Mouse (Mus musculus) splenic B cell, adult 2 months (primary cell): ENCODE measurements at regions not wholly inside any gene's neighbourhood (a gene's known extent, or its start where the extent isn't known, plus 50 kb on each side); places are given as distances from the start of the nearest gene placed in this dataset.

ENCODE experiments used
- DNase-seq: peaks from one replicate; pipeline ENCODE4 v3.0.0-alpha.2; 2011; ENCODE audit warnings: low read depth, low spot score
- H3K27me3 ChIP-seq: 2 replicates; pipeline ENCODE4 v1.6.1; 2012; ENCODE audit warnings: mild to moderate bottlenecking, low read length, moderate library complexity, mixed read lengths; ENCODE audit not compliant: control insufficient read depth, poor library complexity, insufficient read depth, severe bottlenecking
- H3K36me3 ChIP-seq: 2 replicates; pipeline ENCODE4 v1.6.1; 2012; ENCODE audit warnings: mild to moderate bottlenecking, low read length, moderate library complexity, mixed read lengths; ENCODE audit not compliant: control insufficient read depth, poor library complexity, insufficient read depth, severe bottlenecking

DNA sequence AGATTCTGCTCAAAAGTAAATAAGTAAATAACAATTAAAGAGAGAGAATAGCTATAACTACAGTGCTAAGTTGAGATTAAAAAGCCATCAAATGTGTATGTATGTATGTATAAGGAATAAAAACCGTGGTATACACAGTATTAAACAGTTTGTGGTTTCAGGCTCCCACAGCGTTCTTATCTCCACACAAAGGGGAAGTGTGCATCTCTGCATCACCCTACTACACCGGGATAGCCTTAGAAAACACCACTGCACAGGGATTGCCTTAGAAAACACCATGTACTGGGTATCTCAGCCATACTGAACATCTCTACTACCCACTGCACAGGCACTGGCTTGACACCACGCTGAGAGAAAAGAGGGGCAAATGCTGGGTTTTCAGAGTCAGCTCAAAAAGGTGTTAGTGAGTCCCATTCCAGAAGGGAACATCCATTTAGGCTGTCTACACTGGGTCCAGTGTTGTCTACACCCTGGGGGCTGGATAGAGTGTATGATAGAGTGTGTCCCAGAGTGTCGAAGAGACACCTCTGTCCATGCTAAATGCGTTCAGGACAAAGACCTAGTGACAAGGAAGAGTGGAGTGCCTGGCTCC is 139.5 kb downstream of the Qrsl1 start:
- no peaks in the 10 kb centered on the region for H3K27me3 ChIP-seq
- no peak for DNase-seq
- no peaks in the 10 kb centered on the region for H3K36me3 ChIP-seq

DNA sequence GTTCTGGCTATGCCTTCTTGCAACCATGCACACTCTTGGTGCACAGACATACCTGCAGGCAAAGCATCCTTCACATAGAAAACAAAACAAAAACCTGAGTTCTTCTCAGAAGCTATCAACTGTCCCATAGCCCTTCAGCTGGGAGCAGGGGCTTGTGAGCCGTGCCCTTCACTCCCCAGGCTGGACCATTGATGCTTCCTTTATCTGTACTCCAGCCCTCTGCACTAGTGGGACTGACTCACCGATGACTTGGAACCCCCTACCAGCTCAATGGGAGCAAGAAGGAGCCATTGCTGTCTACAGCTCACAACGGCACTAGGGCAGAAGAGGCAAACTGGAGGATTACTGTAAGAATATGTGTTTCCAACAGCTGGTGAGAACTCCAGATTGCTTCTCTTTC is 137.0 kb downstream of the Qrsl1 start:
- no peaks in the 10 kb centered on the region for H3K27me3 ChIP-seq
- DNase-seq = no peak
- no peaks in the 10 kb centered on the region; the same call in 1 of the 2 replicates for H3K36me3 ChIP-seq

DNA sequence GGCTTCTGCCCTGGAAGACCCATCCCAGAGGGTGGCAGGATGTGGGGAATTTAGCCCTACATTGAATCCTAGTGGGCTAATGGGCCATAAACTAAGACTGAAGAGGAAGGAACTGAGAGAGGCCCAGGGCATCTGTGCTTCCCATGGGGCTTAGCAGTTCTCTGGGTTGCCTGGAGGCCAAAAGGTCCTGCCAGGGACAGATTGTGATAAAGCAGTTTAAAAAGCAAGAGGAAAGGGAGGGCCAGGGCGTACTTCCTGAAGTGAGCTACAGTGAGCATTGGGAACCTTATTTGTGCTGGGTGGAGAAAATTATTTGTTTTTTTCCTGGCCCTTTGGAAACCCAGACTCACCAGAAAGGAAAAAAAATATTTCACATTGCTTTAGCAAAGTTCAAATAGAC is 136.3 kb downstream of the Qrsl1 start:
- DNase-seq = no peak
- H3K27me3 ChIP-seq = no peaks in the 10 kb centered on the region
- no peaks in the 10 kb centered on the region; the same call in 1 of the 2 replicates for H3K36me3 ChIP-seq

DNA sequence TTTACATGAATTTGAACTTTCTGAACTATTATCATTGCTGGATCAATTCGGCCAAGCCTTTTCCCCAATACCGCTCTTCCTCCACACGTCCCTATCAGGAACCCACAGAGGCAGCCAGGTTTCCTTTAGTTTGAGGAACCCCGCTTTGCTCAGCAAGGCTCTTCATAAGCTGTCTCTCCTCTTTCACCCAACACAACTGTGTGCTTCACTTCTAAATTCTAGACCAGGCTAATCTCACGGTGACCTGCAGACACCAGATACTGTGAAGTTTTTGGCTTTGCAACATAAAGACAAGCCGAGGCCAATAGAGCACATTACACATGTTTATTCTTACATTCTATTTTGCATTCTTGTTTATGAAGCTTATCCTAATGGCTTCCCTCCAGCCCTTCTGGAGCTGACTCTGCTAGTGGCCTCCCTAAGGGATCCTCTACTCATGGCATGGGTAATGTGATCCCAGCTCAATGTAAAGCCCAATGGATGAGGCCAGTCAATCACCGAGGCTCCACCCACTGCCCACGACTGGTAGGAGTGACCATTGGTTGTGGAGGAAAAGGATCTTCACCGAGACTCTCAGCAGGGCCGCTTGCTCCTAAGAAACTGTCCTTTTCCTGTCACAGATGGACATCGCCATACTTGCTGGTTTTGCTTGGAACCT is 135.6 kb downstream of the Qrsl1 start:
- Histone ChIP-seq H3K27me3 (no peaks in the 10 kb centered on the region), H3K36me3 (no peaks in the 10 kb centered on the region; the same call in 1 of the 2 replicates)
- no peak for DNase-seq

DNA sequence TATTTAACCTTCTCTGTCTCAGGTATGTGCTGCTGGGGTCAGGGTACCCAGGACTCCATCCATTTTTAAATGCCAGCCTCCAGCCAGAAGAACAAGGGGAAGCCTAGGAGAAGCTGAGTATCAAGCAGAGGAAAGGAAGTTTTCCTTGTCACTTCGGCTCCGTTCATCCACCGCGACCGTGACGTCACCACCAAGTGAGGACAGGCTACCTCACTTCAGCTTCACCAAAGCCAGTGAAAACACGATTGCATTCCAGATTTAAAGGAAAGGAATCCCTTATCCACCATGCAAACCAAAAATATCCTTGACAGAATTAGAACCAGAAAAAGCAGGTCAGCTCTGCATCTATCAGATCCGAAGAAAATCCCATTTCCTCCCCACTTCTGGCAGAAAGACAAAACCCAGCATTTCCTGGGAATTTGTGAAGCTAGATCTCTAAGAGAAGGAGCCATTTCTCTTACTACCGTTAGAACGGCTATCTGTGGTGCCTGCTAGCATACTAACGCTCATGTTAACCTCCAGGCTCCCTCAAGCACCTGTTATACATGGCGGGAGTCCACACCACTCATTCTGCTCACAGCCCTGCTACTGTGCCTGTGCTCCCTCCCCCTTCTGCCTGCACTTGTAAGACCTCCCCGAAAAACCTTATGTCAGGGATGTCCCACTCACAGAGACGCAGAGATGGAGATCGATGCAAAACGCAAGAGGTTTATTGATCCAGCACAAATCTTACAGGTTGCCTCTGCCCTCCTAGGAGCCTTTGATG is 133.4 kb downstream of the Qrsl1 start:
- no peak for DNase-seq
- H3K36me3 ChIP-seq = no peaks in the 10 kb centered on the region; the same call in 1 of the 2 replicates
- H3K27me3 ChIP-seq = no peaks in the 10 kb centered on the region

DNA sequence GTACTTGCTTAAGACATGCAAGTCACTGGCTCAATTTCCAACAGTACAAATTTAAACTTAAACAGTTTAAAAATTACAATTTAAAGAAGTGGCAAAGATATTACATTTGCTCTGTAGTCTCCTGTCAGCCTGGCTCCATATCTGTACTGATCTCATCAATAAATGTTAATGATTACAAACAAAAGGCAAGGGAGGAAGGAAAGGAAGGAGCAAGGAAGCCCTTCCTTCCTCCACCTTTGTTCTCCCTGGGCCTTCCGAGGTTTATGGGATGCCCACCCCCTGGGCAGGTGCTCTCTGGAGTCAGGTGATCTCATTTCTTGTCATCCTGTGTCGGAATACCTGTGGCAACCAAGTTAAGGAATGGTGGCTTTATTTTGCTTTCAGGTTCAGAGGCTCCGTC is 132.5 kb downstream of the Qrsl1 start:
- no peaks in the 10 kb centered on the region for H3K27me3 ChIP-seq
- DNase-seq = no peak
- no peaks in the 10 kb centered on the region; the same call in 1 of the 2 replicates for H3K36me3 ChIP-seq

DNA sequence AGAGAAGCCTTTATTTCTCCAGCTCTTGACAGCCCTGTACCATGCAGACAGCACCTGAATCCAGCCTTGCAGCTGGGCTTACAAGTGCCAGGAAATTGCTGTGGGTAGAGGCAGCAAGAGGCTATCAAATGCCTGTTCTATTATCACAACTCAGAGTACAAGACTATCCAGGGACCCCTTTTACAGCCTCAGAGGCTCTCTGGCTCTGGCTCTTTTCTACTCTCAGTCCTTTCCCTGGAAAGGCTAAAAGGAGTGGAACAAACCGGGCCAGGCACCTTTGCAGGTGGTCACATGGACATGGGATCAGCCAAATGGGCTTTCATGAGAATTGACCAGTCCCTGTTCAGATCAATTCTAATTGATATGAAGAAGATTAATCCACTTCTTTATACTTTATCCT is 125.7 kb downstream of the Qrsl1 start:
- Histone ChIP-seq H3K27me3 (no peaks in the 10 kb centered on the region), H3K36me3 (no peaks in the 10 kb centered on the region)
- DNase-seq = no peak

DNA sequence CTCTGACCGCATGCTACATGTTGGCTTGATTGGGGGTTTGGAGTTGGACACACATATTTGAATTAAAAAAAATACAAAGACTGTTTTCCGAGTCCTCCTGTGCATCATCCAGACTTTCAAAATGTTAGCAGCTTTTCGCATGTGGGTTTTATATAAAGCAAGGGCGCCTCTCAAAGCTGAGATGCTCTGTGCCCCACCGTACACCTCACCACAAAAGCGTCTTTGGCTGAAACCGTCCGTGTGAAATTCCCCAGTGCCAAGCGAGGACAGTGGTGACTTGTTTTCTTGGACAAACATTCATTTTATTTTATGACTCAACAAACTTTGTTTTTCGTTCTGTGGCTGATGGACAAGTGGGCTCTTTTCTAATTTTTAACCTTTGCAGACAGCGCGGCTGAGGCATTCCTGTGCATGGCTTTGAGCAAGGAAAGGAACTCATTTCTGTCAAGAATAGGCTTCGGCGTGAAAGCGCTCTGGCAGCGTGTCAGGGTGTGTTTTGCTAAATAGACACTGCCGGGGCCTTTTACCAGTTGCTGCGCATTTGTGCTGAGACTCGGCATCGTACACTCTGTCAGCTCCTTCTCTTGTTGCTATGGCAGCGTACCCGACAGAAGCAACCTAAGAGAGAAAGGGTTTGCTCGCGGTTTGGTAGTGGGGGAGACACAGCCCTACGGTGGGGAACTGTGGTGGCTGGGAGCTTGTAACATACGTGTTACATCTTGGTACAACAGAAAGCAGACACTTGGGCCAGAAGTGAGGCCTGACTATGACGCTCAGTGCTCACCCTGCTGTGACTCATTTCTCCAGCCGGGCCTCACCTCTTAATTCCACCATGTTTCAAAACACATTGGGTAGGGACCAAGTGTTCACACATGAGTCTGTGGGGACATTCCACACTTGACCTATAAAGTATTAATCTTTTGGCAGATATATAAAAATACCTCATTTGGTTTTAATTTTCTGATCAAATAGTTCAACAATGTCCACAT is 123.6 kb downstream of the Qrsl1 start:
- no peak for DNase-seq
- Histone ChIP-seq H3K36me3 (no peaks in the 10 kb centered on the region), H3K27me3 (no peaks in the 10 kb centered on the region)

DNA sequence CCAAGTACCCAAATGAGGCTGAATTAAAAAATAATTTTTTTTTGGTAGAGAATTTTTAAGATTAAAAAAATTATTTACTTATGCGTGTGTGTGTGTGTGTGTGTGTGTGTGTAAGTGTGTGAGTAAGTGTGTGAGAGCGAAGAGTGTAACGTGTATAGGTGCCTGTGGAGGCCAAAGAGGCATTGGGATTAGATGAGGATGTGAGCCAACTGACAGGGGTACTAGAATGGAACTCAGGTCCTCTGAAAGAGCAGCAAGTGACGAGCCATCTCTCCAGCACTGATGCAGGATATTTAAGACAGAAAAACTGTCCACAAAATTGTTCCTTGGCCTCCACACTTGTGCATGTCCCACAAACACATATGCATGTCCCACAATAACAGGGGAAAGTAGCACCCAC is 121.0 kb downstream of the Qrsl1 start:
- 0 out of 2 replicates have a peak, but pooled peaks cover 1% of the 10 kb centered on the region for H3K36me3 ChIP-seq
- no peak for DNase-seq

DNA sequence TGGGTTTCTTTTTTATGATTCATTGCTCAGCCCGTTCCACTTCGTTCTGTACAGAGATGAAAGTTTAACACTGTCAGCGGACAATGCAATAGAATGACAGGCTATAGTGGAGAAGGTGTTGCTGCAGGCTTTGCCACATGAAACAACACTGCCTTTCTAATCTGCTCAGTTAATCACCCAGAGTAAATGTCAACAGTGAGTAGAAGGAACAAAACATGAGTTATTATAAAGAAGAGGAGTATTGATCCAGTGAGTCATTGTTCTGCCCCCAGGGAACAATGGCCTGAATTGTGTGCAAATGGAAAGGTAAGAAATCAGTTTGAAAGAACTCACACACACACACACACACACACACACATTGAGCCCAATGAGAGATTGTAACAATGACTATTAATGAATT is 118.2 kb downstream of the Qrsl1 start:
- no peak for DNase-seq
- Histone ChIP-seq H3K36me3 (0 out of 2 replicates have a peak, but pooled peaks cover 1% of the 10 kb centered on the region), H3K27me3 (no peaks in the 10 kb centered on the region)

More for the DNA sequence above, 121.0 kb downstream of the Qrsl1 start:
- no peaks in the 10 kb centered on the region for H3K27me3 ChIP-seq

DNA sequence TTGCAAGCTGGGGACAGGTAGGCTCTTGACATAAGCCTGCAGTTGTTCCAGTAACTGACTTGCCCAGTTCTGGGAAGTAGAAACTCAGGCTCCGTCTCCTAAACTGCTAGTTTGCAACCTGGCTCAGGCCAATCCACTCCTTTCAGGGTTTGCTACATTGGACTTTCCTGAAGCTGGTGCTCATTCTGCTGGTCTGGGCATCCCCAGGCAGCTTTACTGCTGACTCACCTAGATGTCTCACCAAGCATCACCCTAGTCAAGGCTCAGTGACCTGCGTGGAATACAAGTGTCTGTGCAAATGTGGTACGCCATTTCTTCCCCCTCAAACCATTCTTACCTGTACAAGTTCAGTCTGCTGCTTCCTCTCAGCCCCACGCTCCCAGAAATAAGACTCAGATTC is 110.8 kb downstream of the Qrsl1 start:
- no peak for DNase-seq
- Histone ChIP-seq H3K36me3 (no peaks in the 10 kb centered on the region), H3K27me3 (no peaks in the 10 kb centered on the region)

DNA sequence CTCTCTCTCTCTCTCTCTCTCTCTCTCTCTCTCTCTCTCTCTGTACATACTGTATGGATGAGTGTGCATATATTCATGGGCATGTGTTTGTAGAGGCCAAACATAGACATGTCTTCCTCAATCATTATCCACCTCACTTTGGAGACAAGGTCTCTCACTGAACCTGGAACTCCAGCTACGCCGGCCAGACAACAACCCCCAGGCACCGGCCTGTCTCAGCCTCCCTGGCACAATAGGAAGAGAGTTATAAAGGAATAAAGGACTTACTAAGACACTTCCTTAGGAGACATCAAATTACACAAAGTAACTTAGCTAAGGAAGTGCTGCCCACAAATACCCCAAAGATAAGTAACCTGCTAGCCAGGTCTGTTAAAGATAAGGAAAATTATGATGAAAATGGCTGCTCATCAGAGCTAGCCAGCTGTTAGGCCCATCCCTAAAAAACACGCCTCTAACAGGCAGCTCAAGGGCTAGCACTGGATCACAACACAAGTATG is 110.0 kb downstream of the Qrsl1 start:
- no peaks in the 10 kb centered on the region for H3K27me3 ChIP-seq
- no peaks in the 10 kb centered on the region for H3K36me3 ChIP-seq
- DNase-seq = no peak

DNA sequence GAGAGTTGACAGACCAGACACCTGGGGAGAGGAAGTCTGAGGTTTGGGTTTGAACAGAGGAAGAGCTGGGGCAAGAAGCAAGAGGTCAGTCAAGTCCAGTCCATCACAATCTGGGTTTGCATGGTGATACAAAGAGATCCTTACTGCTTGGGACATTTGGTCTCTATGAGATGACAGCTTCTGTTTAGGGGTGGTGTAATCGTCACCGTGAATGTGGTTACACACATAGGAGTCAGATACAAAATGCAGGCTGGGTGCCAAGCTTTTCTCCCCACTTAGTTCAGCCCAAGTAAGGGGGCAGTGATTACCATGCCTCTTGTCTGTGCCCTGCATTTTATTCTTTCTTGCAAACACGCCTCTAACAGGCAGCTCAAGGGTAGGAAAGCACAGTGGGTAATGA is 108.9 kb downstream of the Qrsl1 start:
- H3K36me3 ChIP-seq = no peaks in the 10 kb centered on the region
- no peaks in the 10 kb centered on the region for H3K27me3 ChIP-seq
- no peak for DNase-seq

DNA sequence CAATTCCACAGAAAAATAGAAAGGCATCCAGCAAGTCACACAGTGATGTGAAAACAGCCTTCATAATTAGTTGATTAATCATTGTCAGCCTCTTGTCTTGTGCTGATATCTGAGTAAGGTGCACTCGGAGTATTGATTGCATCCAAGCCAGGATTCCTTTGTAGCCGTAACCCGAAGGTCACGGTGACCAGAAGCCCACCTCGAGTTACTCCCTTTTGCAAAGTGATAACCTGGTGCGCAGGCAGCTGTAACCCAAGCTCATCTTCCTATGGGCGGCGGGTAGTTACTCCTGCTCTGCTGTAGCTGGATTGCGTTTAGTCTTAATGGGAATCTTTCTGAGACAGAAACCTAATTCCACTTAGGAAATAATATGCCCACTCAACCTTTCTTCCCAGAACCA is 107.0 kb downstream of the Qrsl1 start:
- no peaks in the 10 kb centered on the region for H3K36me3 ChIP-seq
- DNase-seq = no peak
- no peaks in the 10 kb centered on the region for H3K27me3 ChIP-seq
